Mouse (Mus musculus): ENCODE results near the gene Gm2115. TPM values are rescaled to one million over a fixed set of nuclear protein-coding genes. Genes with fewer than 3 reads are reported as not detected.

Gm2115 gene
- polyA plus RNA-seq, 1 experiment from 2014 or later = 0.04 TPM

DNA sequence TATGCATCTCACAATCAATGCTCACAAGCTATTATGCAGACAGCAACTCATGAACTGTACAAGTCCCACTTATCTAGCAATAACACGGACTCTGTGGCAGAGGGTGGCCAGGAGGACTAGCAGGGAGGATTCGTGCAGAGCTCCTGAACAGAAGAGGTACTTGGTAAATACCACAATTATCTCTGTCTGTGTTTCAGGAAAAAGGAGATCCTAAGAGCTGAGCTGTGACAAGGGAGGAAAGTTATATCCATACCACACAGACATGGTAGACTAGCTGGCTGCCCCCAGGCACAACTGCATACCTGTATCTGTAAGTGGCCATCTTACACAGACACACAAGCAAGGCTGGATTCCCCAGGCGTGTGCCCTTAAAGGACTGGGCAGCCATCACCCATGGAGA is 72.6 kb downstream of the Gm2115 start:
- WGBS = 87% methylated on average over 3 of the region's 3 CpGs
- Histone ChIP-seq H3K27ac (replicated peaks; ENCODE audit: low read depth, low read length) (no peak overlapping the region), H3K27me3 (ENCODE audit: control insufficient read depth, insufficient read depth, low read length) (no peaks in the 10 kb centered on the region), H3K36me3 (replicated peaks; ENCODE audit: control insufficient read depth, insufficient read depth, low read depth, low read length) (no peaks in the 10 kb centered on the region), H3K4me2 (ENCODE audit: low read depth, low read length) (no peak overlapping the region), H3K9me3 (replicated peaks; ENCODE audit: control insufficient read depth, low read length) (no peaks in the 10 kb centered on the region), H3K4me1 (ENCODE audit: control insufficient read depth, insufficient read depth, low read length) (no peaks in the 10 kb centered on the region; the same call in 1 of the 2 replicates), H3K9ac (replicated peaks; ENCODE audit: low read length) (no peak overlapping the region), H3K4me3 (ENCODE audit: low read depth, low read length) (no peak overlapping the region)
- DNase-seq (ENCODE audit: low spot score) (no peak), ATAC-seq (replicated peaks; ENCODE audit: insufficient number of reproducible peaks, low FRiP score, low TSS enrichment, low read depth) (no peak)

GRCm38 (mm10) chr7:84604501-84604900 is 75.7 kb downstream of the Gm2115 start:
- H3K27ac ChIP-seq (replicated peaks; ENCODE audit: low read depth, low read length) = no peak overlapping the region
- H3K27me3 ChIP-seq (ENCODE audit: control insufficient read depth, insufficient read depth, low read length) = no peaks in the 10 kb centered on the region
- no peak overlapping the region for H3K9ac ChIP-seq (replicated peaks; ENCODE audit: low read length)
- H3K4me2 ChIP-seq (ENCODE audit: low read depth, low read length) = no peak overlapping the region
- 63% methylated on average over 3 of the region's 3 CpGs for WGBS
- H3K9me3 ChIP-seq (replicated peaks; ENCODE audit: control insufficient read depth, low read length) = no peaks in the 10 kb centered on the region
- no peaks in the 10 kb centered on the region for H3K36me3 ChIP-seq (replicated peaks; ENCODE audit: control insufficient read depth, insufficient read depth, low read depth, low read length)
- H3K4me1 ChIP-seq (ENCODE audit: control insufficient read depth, insufficient read depth, low read length) = no peaks in the 10 kb centered on the region; the same call in 1 of the 2 replicates
- ATAC-seq (replicated peaks; ENCODE audit: insufficient number of reproducible peaks, low FRiP score, low TSS enrichment, low read depth) (no peak), DNase-seq (ENCODE audit: low spot score) (no peak)
- no peak overlapping the region for H3K4me3 ChIP-seq (ENCODE audit: low read depth, low read length)

DNA sequence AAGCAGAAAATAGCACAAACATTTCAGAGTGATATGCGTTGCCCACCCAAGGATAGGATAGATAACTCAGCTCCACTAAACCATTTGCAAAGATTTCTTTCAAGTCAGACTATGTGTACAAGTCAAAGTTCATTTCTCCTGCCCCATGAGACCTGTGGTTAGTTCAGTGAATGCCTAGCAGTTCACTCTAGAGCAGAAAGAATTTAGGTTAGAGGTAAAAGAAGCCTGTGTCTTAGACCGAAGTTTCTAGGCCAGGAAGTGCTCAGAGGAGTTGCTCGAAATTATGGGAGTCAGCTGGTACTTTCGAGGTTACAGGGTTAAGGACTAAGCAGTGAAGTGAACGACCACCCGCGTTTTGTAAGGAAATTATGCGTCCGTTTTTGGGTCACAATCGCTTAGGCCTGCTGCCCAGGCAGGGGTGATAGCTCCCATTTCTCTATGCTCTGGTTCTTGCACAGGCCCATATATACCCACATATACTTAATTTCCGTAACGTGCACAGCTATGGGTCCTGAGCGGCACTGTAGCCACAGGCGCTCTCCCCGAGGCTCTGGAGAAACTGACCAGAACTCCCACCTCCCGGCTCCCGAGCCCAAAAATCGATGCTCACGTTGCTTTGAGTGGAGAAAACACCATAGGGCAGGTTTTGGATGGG is 76.4 kb downstream of the Gm2115 start:
- H3K4me1 ChIP-seq (ENCODE audit: control insufficient read depth, insufficient read depth, low read length) = no peaks in the 10 kb centered on the region; the same call in 1 of the 2 replicates
- 7% methylated on average over 19 of the region's 19 CpGs for WGBS
- H3K36me3 ChIP-seq (replicated peaks; ENCODE audit: control insufficient read depth, insufficient read depth, low read depth, low read length) = no peaks in the 10 kb centered on the region
- peak overlapping the region; percentile 47 for H3K4me3 ChIP-seq (ENCODE audit: low read depth, low read length)
- H3K27me3 ChIP-seq (ENCODE audit: control insufficient read depth, insufficient read depth, low read length) = no peaks in the 10 kb centered on the region
- H3K4me2 ChIP-seq (ENCODE audit: low read depth, low read length) = peak overlapping the region; percentile 93
- H3K9me3 ChIP-seq (replicated peaks; ENCODE audit: control insufficient read depth, low read length) = no peaks in the 10 kb centered on the region
- H3K27ac ChIP-seq (replicated peaks; ENCODE audit: low read depth, low read length) = no peak overlapping the region
- DNase-seq (ENCODE audit: low spot score) (peak; percentile 4), ATAC-seq (replicated peaks; ENCODE audit: insufficient number of reproducible peaks, low FRiP score, low TSS enrichment, low read depth) (peak; percentile 26; the same call in 1 of the 2 replicates)
- peak overlapping the region; percentile 57 for H3K9ac ChIP-seq (replicated peaks; ENCODE audit: low read length)

DNA sequence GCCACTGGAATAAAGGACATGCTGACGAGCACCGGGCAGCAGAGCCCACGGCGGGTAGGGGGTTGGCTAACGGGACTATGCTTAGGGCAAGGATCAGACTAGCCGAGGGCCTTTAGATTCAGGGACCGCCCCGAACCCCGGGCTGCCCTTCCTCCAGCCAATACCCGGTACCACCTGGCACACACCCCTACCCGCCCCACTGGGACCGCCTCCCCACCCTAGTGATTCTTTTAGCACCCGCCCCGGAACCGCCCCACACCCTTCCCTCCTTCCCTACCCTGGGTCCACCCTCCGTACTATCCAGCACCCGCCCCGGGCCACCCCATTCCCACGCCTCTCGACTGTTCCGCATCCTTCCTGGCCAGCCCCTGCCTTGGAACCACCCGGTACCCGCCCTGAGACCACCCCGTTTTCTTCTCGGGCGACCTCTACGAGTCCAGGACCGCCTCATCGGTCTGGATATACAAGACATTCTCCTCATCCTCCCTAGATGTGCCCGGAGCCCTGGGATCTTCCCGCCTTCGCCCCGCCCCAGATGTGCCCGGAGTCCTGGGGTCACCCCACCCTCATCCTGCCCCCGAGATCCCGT is 77.0 kb downstream of the Gm2115 start:
- Histone ChIP-seq H3K9ac (replicated peaks; ENCODE audit: low read length) (peak overlapping the region; percentile 57), H3K4me1 (ENCODE audit: control insufficient read depth, insufficient read depth, low read length) (no peaks in the 10 kb centered on the region; the same call in 1 of the 2 replicates), H3K4me3 (ENCODE audit: low read depth, low read length) (peak overlapping the region; percentile 47), H3K27ac (replicated peaks; ENCODE audit: low read depth, low read length) (no peak overlapping the region), H3K4me2 (ENCODE audit: low read depth, low read length) (peak overlapping the region; percentile 93), H3K9me3 (replicated peaks; ENCODE audit: control insufficient read depth, low read length) (no peaks in the 10 kb centered on the region), H3K36me3 (replicated peaks; ENCODE audit: control insufficient read depth, insufficient read depth, low read depth, low read length) (no peaks in the 10 kb centered on the region), H3K27me3 (ENCODE audit: control insufficient read depth, insufficient read depth, low read length) (no peaks in the 10 kb centered on the region)
- DNase-seq (ENCODE audit: low spot score) = peak; percentile 30
- under 1% methylated on average over 32 of the region's 36 CpGs for WGBS
- ATAC-seq (replicated peaks; ENCODE audit: insufficient number of reproducible peaks, low FRiP score, low TSS enrichment, low read depth) = peak; percentile 84

DNA sequence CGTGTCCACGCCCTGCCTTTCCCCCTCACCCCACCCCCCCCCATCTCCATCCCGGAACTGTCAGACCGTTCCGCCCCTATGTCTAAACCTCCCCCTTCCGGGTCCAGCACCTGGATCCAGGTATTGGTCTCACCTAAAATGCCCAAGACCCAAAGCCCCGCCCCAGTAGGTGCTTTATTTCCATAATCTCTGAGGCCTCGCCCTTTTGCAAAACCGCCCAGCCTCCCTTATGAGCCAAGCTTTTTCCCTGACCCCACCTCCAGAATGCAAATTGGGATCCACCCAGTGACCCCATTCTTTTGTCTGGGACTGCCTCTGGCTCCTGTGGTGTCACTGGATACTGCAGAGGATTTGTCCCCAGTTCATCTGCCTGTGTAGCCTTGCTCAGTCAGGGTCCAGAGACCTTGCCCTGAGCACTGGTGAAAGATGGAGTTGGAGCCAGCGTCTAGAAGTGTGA is 77.6 kb downstream of the Gm2115 start, which contains the start of gene Fah:
Gene Fah, minus strand, starts transcription at position 430 of the 457 bp plus-strand sequence.
- DNase-seq (ENCODE audit: low spot score) = peak; percentile 42
- Histone ChIP-seq H3K4me1 (ENCODE audit: control insufficient read depth, insufficient read depth, low read length) (no peaks in the 10 kb centered on the region; the same call in 1 of the 2 replicates), H3K27me3 (ENCODE audit: control insufficient read depth, insufficient read depth, low read length) (no peaks in the 10 kb centered on the region), H3K9ac (replicated peaks; ENCODE audit: low read length) (peak within 1 kb of the TSS; percentile 57), H3K9me3 (replicated peaks; ENCODE audit: control insufficient read depth, low read length) (no peaks in the 10 kb centered on the region), H3K36me3 (replicated peaks; ENCODE audit: control insufficient read depth, insufficient read depth, low read depth, low read length) (no peaks in the 10 kb centered on the region), H3K4me2 (ENCODE audit: low read depth, low read length) (peak within 1 kb of the TSS; percentile 93), H3K4me3 (ENCODE audit: low read depth, low read length) (peak within 1 kb of the TSS; percentile 47), H3K27ac (replicated peaks; ENCODE audit: low read depth, low read length) (no peak within 1 kb of the TSS)
- ATAC-seq (replicated peaks; ENCODE audit: insufficient number of reproducible peaks, low FRiP score, low TSS enrichment, low read depth) = peak; percentile 21; the same call in 1 of the 2 replicates
- WGBS = 2% methylated on average over 10 of the region's 10 CpGs

DNA sequence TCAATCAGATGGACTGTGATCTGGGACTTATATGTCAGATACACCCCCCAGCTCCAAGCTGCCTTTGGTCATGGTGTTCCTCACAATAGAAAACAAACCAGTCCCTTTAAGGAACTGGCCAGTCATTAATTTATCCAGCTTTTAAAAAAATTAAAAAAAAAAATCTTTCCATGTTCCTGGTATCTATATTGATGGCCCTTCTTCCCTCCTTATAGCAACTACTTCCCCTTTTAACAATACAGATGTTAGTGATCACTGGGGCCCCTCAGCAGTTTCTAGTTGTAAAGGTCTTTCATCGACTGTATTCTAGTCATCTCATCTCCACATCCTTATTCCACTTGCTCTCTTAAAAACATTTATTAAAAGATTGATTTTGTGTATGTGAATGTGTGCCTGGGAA is 82.9 kb downstream of the Gm2115 start:
- no peak for DNase-seq (ENCODE audit: low spot score)
- 88% methylated on average over 1 of the region's 1 CpGs for WGBS

GRCm38 (mm10) chr7:84612445-84612844 is 83.7 kb downstream of the Gm2115 start:
- Histone ChIP-seq H3K9me3 (replicated peaks; ENCODE audit: control insufficient read depth, low read length) (no peaks in the 10 kb centered on the region), H3K4me3 (ENCODE audit: low read depth, low read length) (no peak overlapping the region), H3K27ac (replicated peaks; ENCODE audit: low read depth, low read length) (no peak overlapping the region), H3K36me3 (replicated peaks; ENCODE audit: control insufficient read depth, insufficient read depth, low read depth, low read length) (no peaks in the 10 kb centered on the region), H3K27me3 (ENCODE audit: control insufficient read depth, insufficient read depth, low read length) (no peaks in the 10 kb centered on the region), H3K4me2 (ENCODE audit: low read depth, low read length) (no peak overlapping the region), H3K9ac (replicated peaks; ENCODE audit: low read length) (no peak overlapping the region), H3K4me1 (ENCODE audit: control insufficient read depth, insufficient read depth, low read length) (no peaks in the 10 kb centered on the region)
- DNase-seq (ENCODE audit: low spot score) (no peak), ATAC-seq (replicated peaks; ENCODE audit: insufficient number of reproducible peaks, low FRiP score, low TSS enrichment, low read depth) (no peak)
- 89% methylated on average over 4 of the region's 4 CpGs for WGBS

More for the DNA sequence above, 82.9 kb downstream of the Gm2115 start:
- H3K4me1 ChIP-seq (ENCODE audit: control insufficient read depth, insufficient read depth, low read length) = no peaks in the 10 kb centered on the region
- no peaks in the 10 kb centered on the region for H3K36me3 ChIP-seq (replicated peaks; ENCODE audit: control insufficient read depth, insufficient read depth, low read depth, low read length)
- no peak overlapping the region for H3K4me3 ChIP-seq (ENCODE audit: low read depth, low read length)
- H3K27me3 ChIP-seq (ENCODE audit: control insufficient read depth, insufficient read depth, low read length) = no peaks in the 10 kb centered on the region
- H3K27ac ChIP-seq (replicated peaks; ENCODE audit: low read depth, low read length) = no peak overlapping the region
- H3K9me3 ChIP-seq (replicated peaks; ENCODE audit: control insufficient read depth, low read length) = no peaks in the 10 kb centered on the region
- no peak overlapping the region for H3K4me2 ChIP-seq (ENCODE audit: low read depth, low read length)
- no peak overlapping the region for H3K9ac ChIP-seq (replicated peaks; ENCODE audit: low read length)
- ATAC-seq (replicated peaks; ENCODE audit: insufficient number of reproducible peaks, low FRiP score, low TSS enrichment, low read depth) = no peak

GRCm38 (mm10) chr7:84618951-84619350 is 90.2 kb downstream of the Gm2115 start:
- DNase-seq (ENCODE audit: low spot score) (no peak), ATAC-seq (replicated peaks; ENCODE audit: insufficient number of reproducible peaks, low FRiP score, low TSS enrichment, low read depth) (no peak)
- Histone ChIP-seq H3K36me3 (replicated peaks; ENCODE audit: control insufficient read depth, insufficient read depth, low read depth, low read length) (no peaks in the 10 kb centered on the region; the same call in 1 of the 2 replicates), H3K9ac (replicated peaks; ENCODE audit: low read length) (no peak overlapping the region), H3K9me3 (replicated peaks; ENCODE audit: control insufficient read depth, low read length) (no peaks in the 10 kb centered on the region), H3K4me3 (ENCODE audit: low read depth, low read length) (no peak overlapping the region), H3K4me1 (ENCODE audit: control insufficient read depth, insufficient read depth, low read length) (no peaks in the 10 kb centered on the region), H3K4me2 (ENCODE audit: low read depth, low read length) (no peak overlapping the region), H3K27me3 (ENCODE audit: control insufficient read depth, insufficient read depth, low read length) (no peaks in the 10 kb centered on the region), H3K27ac (replicated peaks; ENCODE audit: low read depth, low read length) (no peak overlapping the region)
- WGBS = 90% methylated on average over 2 of the region's 2 CpGs

Data from embryonic facial prominence, embryonic 11.5 days (tissue).